Mouse (Mus musculus): Measurements from ENCODE around the gene Srsf4. TPM values are rescaled to one million over a fixed set of nuclear protein-coding genes. Genes with fewer than 3 reads are reported as not detected.

Gene Srsf4
- polyA plus RNA-seq, 1 experiment from 2014 or later = 131 TPM

GRCm38 (mm10) chr4:131848082-131848481 is 25.3 kb upstream of the Srsf4 start:
- TF ChIP-seq CTCF (IDR thresholded peaks at IDR 0.05; ENCODE audit: low read depth) = no peak
- H3K27ac ChIP-seq (ENCODE audit: low read depth) = no peak overlapping the region
- no peaks in the 10 kb centered on the region for H3K27me3 ChIP-seq (ENCODE audit: insufficient read depth, low read length)
- H3K9me3 ChIP-seq (ENCODE audit: low read depth, low read length) = no peaks in the 10 kb centered on the region
- H3K4me1 ChIP-seq (ENCODE audit: insufficient read depth) = no peaks in the 10 kb centered on the region
- no peak overlapping the region for H3K4me2 ChIP-seq
- no peak overlapping the region for H3K9ac ChIP-seq
- H3K4me3 ChIP-seq (ENCODE audit: low read depth, low read length) = no peak overlapping the region
- ATAC-seq (ENCODE audit: insufficient read depth) (no peak), DNase-seq (no peak)
- 44% methylated on average over 6 of the region's 6 CpGs for WGBS
- H3K36me3 ChIP-seq (ENCODE audit: insufficient read depth) = peaks cover 5% of the 10 kb centered on the region; the same call in 1 of the 2 replicates

GRCm38 (mm10) chr4:131849986-131850638 is 23.3 kb upstream of the Srsf4 start:
- Histone ChIP-seq H3K27me3 (ENCODE audit: insufficient read depth, low read length) (no peaks in the 10 kb centered on the region), H3K9ac (no peak overlapping the region), H3K4me3 (ENCODE audit: low read depth, low read length) (no peak overlapping the region), H3K9me3 (ENCODE audit: low read depth, low read length) (no peaks in the 10 kb centered on the region), H3K4me2 (no peak overlapping the region), H3K36me3 (ENCODE audit: insufficient read depth) (peaks cover 5% of the 10 kb centered on the region; the same call in 1 of the 2 replicates), H3K27ac (ENCODE audit: low read depth) (peak overlapping the region; percentile 47; the same call in 1 of the 2 replicates), H3K4me1 (ENCODE audit: insufficient read depth) (no peaks in the 10 kb centered on the region)
- DNase-seq (peak; percentile 77), ATAC-seq (ENCODE audit: insufficient read depth) (0 out of 2 replicates have a peak, but pooled peaks have one; percentile 35)
- TF ChIP-seq CTCF (IDR thresholded peaks at IDR 0.05; ENCODE audit: low read depth) = no peak
- WGBS = 30% methylated on average over 5 of the region's 5 CpGs

- no peak overlapping the region for H3K27ac ChIP-seq (ENCODE audit: low read depth)
- ATAC-seq (ENCODE audit: insufficient read depth) = no peak
- WGBS = 75% methylated on average over 5 of the region's 5 CpGs
- H3K9ac ChIP-seq = no peak overlapping the region
- no peak for TF ChIP-seq CTCF (IDR thresholded peaks at IDR 0.05; ENCODE audit: low read depth)
- no peak overlapping the region for H3K4me3 ChIP-seq (ENCODE audit: low read depth, low read length)
- no peaks in the 10 kb centered on the region for H3K4me1 ChIP-seq (ENCODE audit: insufficient read depth)
- peaks cover 7% of the 10 kb centered on the region for H3K36me3 ChIP-seq (ENCODE audit: insufficient read depth)
- no peak for DNase-seq
- no peaks in the 10 kb centered on the region for H3K27me3 ChIP-seq (ENCODE audit: insufficient read depth, low read length)
- no peak overlapping the region for H3K4me2 ChIP-seq
- no peaks in the 10 kb centered on the region for H3K9me3 ChIP-seq (ENCODE audit: low read depth, low read length)
These were observed 18.5 kb upstream of the Srsf4 start for GRCm38 (mm10) chr4:131854950-131855349.

- H3K4me2 ChIP-seq = no peak overlapping the region
- no peak overlapping the region for H3K4me3 ChIP-seq (ENCODE audit: low read depth, low read length)
- peak; percentile 98 for TF ChIP-seq CTCF (IDR thresholded peaks at IDR 0.05; ENCODE audit: low read depth)
- DNase-seq (peak; percentile 92), ATAC-seq (ENCODE audit: insufficient read depth) (no peak)
- H3K27me3 ChIP-seq (ENCODE audit: insufficient read depth, low read length) = no peaks in the 10 kb centered on the region
- no peaks in the 10 kb centered on the region for H3K9me3 ChIP-seq (ENCODE audit: low read depth, low read length)
- peaks cover 45% of the 10 kb centered on the region for H3K36me3 ChIP-seq (ENCODE audit: insufficient read depth)
- no peak overlapping the region for H3K9ac ChIP-seq
- H3K4me1 ChIP-seq (ENCODE audit: insufficient read depth) = no peaks in the 10 kb centered on the region
- no peak overlapping the region for H3K27ac ChIP-seq (ENCODE audit: low read depth)
- WGBS = 44% methylated on average over 15 of the region's 15 CpGs
These were observed 12.7 kb upstream of the Srsf4 start for GRCm38 (mm10) chr4:131860492-131861340.

GRCm38 (mm10) chr4:131861341-131861739 is 12.1 kb upstream of the Srsf4 start:
- Histone ChIP-seq H3K9me3 (ENCODE audit: low read depth, low read length) (no peaks in the 10 kb centered on the region), H3K9ac (no peak overlapping the region), H3K4me2 (no peak overlapping the region), H3K27me3 (ENCODE audit: insufficient read depth, low read length) (no peaks in the 10 kb centered on the region), H3K27ac (ENCODE audit: low read depth) (no peak overlapping the region), H3K36me3 (ENCODE audit: insufficient read depth) (peaks cover 47% of the 10 kb centered on the region), H3K4me1 (ENCODE audit: insufficient read depth) (no peaks in the 10 kb centered on the region), H3K4me3 (ENCODE audit: low read depth, low read length) (no peak overlapping the region)
- 82% methylated on average over 4 of the region's 4 CpGs for WGBS
- no peak for TF ChIP-seq CTCF (IDR thresholded peaks at IDR 0.05; ENCODE audit: low read depth)
- no peak for DNase-seq
- ATAC-seq (ENCODE audit: insufficient read depth) = no peak

- H3K27ac ChIP-seq (ENCODE audit: low read depth) = peak overlapping the region; percentile 100
- H3K36me3 ChIP-seq (ENCODE audit: insufficient read depth) = 0 out of 2 replicates have a peak, but pooled peaks cover 4% of the 10 kb centered on the region
- DNase-seq = peak; percentile 43
- H3K27me3 ChIP-seq (ENCODE audit: insufficient read depth, low read length) = no peaks in the 10 kb centered on the region
- H3K4me2 ChIP-seq = peak overlapping the region; percentile 65
- peaks cover 15% of the 10 kb centered on the region for H3K4me1 ChIP-seq (ENCODE audit: insufficient read depth)
- no peak for TF ChIP-seq CTCF (IDR thresholded peaks at IDR 0.05; ENCODE audit: low read depth)
- H3K4me3 ChIP-seq (ENCODE audit: low read depth, low read length) = peak overlapping the region; percentile 97
- ATAC-seq (ENCODE audit: insufficient read depth) = peak; percentile 14
- WGBS = 7% methylated on average over 11 of the region's 11 CpGs
- H3K9ac ChIP-seq = peak overlapping the region; percentile 82
- H3K9me3 ChIP-seq (ENCODE audit: low read depth, low read length) = no peaks in the 10 kb centered on the region
These were observed 635 bp upstream of the Srsf4 start for GRCm38 (mm10) chr4:131872672-131873292.

- H3K4me3 ChIP-seq (ENCODE audit: low read depth, low read length) = peak overlapping the region; percentile 97
- H3K27me3 ChIP-seq (ENCODE audit: insufficient read depth, low read length) = no peaks in the 10 kb centered on the region
- H3K36me3 ChIP-seq (ENCODE audit: insufficient read depth) = 0 out of 2 replicates have a peak, but pooled peaks cover 4% of the 10 kb centered on the region
- WGBS = 1% methylated on average over 20 of the region's 20 CpGs
- ATAC-seq (ENCODE audit: insufficient read depth) (no peak), DNase-seq (no peak)
- peaks cover 17% of the 10 kb centered on the region for H3K4me1 ChIP-seq (ENCODE audit: insufficient read depth)
- no peak for TF ChIP-seq CTCF (IDR thresholded peaks at IDR 0.05; ENCODE audit: low read depth)
- peak overlapping the region; percentile 86 for H3K4me2 ChIP-seq
- peak overlapping the region; percentile 100 for H3K9ac ChIP-seq
- H3K9me3 ChIP-seq (ENCODE audit: low read depth, low read length) = no peaks in the 10 kb centered on the region
- H3K27ac ChIP-seq (ENCODE audit: low read depth) = peak overlapping the region; percentile 100
These were observed 736 bp downstream of the Srsf4 start for GRCm38 (mm10) chr4:131874169-131874536.

Measured in lung, embryonic 14.5 days (tissue).